Mouse (Mus musculus) stomach, embryonic 15.5 days (tissue): ENCODE measurements around the gene Nsun3. TPM values are rescaled to one million over a fixed set of nuclear protein-coding genes. Genes with fewer than 3 reads are reported as not detected.

Experiments
- ATAC-seq: fragments of 200-750 bp; cut with Nextera tagmentation; 2 replicates; pipeline ENCODE4 v1.8.0; 2017; ENCODE audit warnings: low read depth, moderate number of reproducible peaks, moderate TSS enrichment; ENCODE audit not compliant: insufficient read depth, low FRiP score
- H3K27ac ChIP-seq: fragments of 300-500 bp; sonication (generic); 2 replicates; pipeline ENCODE4 v1.5.1; 2015; ENCODE audit warnings: mild to moderate bottlenecking, inconsistent platforms
- H3K27me3 ChIP-seq: fragments of 300-500 bp; sonication (generic); replicated peaks from 2 replicates; pipeline ENCODE4 v1.6.1; 2015; ENCODE audit warnings: inconsistent platforms
- H3K36me3 ChIP-seq: fragments of 300-500 bp; sonication (generic); 2 replicates; pipeline ENCODE4 v1.6.1; 2015; ENCODE audit warnings: inconsistent platforms
- H3K4me1 ChIP-seq: fragments of 300-500 bp; sonication (generic); 2 replicates; pipeline ENCODE4 v1.6.1; 2015; ENCODE audit warnings: inconsistent platforms
- H3K4me2 ChIP-seq: fragments of 300-500 bp; sonication (generic); 2 replicates; pipeline ENCODE4 v1.6.1; 2015; ENCODE audit warnings: mild to moderate bottlenecking, inconsistent platforms
- H3K4me3 ChIP-seq: fragments of 300-500 bp; sonication (generic); replicated peaks from 2 replicates; pipeline ENCODE4 v1.5.1; 2015; ENCODE audit warnings: inconsistent platforms
- H3K9ac ChIP-seq: fragments of 300-500 bp; sonication (generic); 2 replicates; pipeline ENCODE4 v1.6.1; 2015; ENCODE audit warnings: inconsistent platforms
- H3K9me3 ChIP-seq: fragments of 300-500 bp; sonication (generic); 2 replicates; pipeline ENCODE4 v1.6.1; 2016; ENCODE audit warnings: inconsistent platforms
- WGBS: fragments of 180-500 bp; shearing (Covaris S2); methylation state at CpG from one replicate; pipeline ENCODE4 v1.1.7; 2015; 5-methylcytosine and 5-hydroxymethylcytosine counted together
- polyA plus RNA-seq: library from polyadenylated mRNA; unstranded; fragments of >200 nt; fragmentation: Nextera tagmentation; extraction: Ambion mirVana; gene quantifications from 2 replicates; pipeline ENCODE4 v1.2.1, GENCODE M21; 2015

The Nsun3 gene
- 8.9 and 10.2 TPM in 2 replicates for polyA plus RNA-seq

GRCm38 (mm10) chr16:62786621-62787331 lies at the start of gene Nsun3:
Gene Nsun3, minus strand, starts transcription at chr16:62786818.
- Histone ChIP-seq H3K4me3 (peak within 1 kb of the TSS; percentile 80), H3K27me3 (no peaks in the 10 kb centered on the region), H3K9me3 (no peaks in the 10 kb centered on the region), H3K27ac (peak within 1 kb of the TSS; percentile 93), H3K4me2 (peak within 1 kb of the TSS; percentile 66), H3K36me3 (no peaks in the 10 kb centered on the region), H3K4me1 (peaks cover 5% of the 10 kb centered on the region; the same call in 1 of the 2 replicates), H3K9ac (peak within 1 kb of the TSS; percentile 84)
- WGBS, result 2% methylated on average over 41 of the region's 41 CpGs
- peak; percentile 98 for ATAC-seq

GRCm38 (mm10) chr16:62834016-62834735 lies 47.6 kb upstream of the Nsun3 start:
- Histone ChIP-seq H3K9me3 (no peaks in the 10 kb centered on the region), H3K36me3 (no peaks in the 10 kb centered on the region), H3K4me2 (no peak overlapping the region), H3K4me1 (no peaks in the 10 kb centered on the region), H3K4me3 (no peak overlapping the region), H3K27ac (no peak overlapping the region), H3K9ac (no peak overlapping the region), H3K27me3 (no peaks in the 10 kb centered on the region)
- ATAC-seq, result peak; percentile 76; the same call in 1 of the 2 replicates
- WGBS, result 43% methylated on average over 3 of the region's 3 CpGs

- Histone ChIP-seq H3K27me3 (no peaks in the 10 kb centered on the region), H3K9ac (no peak overlapping the region), H3K36me3 (no peaks in the 10 kb centered on the region), H3K4me3 (no peak overlapping the region), H3K27ac (no peak overlapping the region), H3K9me3 (no peaks in the 10 kb centered on the region), H3K4me1 (no peaks in the 10 kb centered on the region), H3K4me2 (no peak overlapping the region)
- ATAC-seq, result no peak
- WGBS, result 27% methylated on average over 4 of the region's 4 CpGs
These were observed 45.9 kb upstream of the Nsun3 start for GRCm38 (mm10) chr16:62832481-62832880.

- Histone ChIP-seq H3K27ac (no peak overlapping the region), H3K4me2 (no peak overlapping the region), H3K9me3 (no peaks in the 10 kb centered on the region), H3K9ac (no peak overlapping the region), H3K4me1 (no peaks in the 10 kb centered on the region), H3K27me3 (no peaks in the 10 kb centered on the region), H3K36me3 (no peaks in the 10 kb centered on the region), H3K4me3 (no peak overlapping the region)
- ATAC-seq, result 0 out of 2 replicates have a peak, but pooled peaks have one; percentile 35
- 80% methylated on average over 2 of the region's 2 CpGs for WGBS
These were observed 45.4 kb upstream of the Nsun3 start for GRCm38 (mm10) chr16:62832027-62832426.

- WGBS, result 68% methylated on average over 12 of the region's 12 CpGs
- no peaks in the 10 kb centered on the region for H3K27me3 ChIP-seq
- no peaks in the 10 kb centered on the region for H3K4me1 ChIP-seq
- H3K9me3 ChIP-seq, result no peaks in the 10 kb centered on the region
- no peak overlapping the region for H3K27ac ChIP-seq
- no peaks in the 10 kb centered on the region for H3K36me3 ChIP-seq
- H3K9ac ChIP-seq, result no peak overlapping the region
- no peak overlapping the region for H3K4me2 ChIP-seq
- no peak overlapping the region for H3K4me3 ChIP-seq
- ATAC-seq, result no peak
These were observed 39.8 kb upstream of the Nsun3 start for GRCm38 (mm10) chr16:62826156-62827001.

GRCm38 (mm10) chr16:62822472-62822871 lies 35.9 kb upstream of the Nsun3 start:
- Histone ChIP-seq H3K27me3 (no peaks in the 10 kb centered on the region), H3K36me3 (no peaks in the 10 kb centered on the region), H3K4me1 (no peaks in the 10 kb centered on the region), H3K4me2 (no peak overlapping the region), H3K27ac (no peak overlapping the region), H3K9me3 (no peaks in the 10 kb centered on the region), H3K9ac (no peak overlapping the region), H3K4me3 (no peak overlapping the region)
- ATAC-seq, result no peak
- 94% methylated on average over 6 of the region's 6 CpGs for WGBS

GRCm38 (mm10) chr16:62814491-62814890 lies 27.9 kb upstream of the Nsun3 start, which contains the start of gene Stx19:
Gene Stx19, plus strand, starts transcription at chr16:62814676.
- Histone ChIP-seq H3K9ac (no peak within 1 kb of the TSS), H3K4me2 (peak within 1 kb of the TSS; percentile 1; the same call in 1 of the 2 replicates), H3K9me3 (no peaks in the 10 kb centered on the region), H3K4me3 (no peak within 1 kb of the TSS), H3K36me3 (no peaks in the 10 kb centered on the region), H3K4me1 (no peaks in the 10 kb centered on the region), H3K27ac (peak within 1 kb of the TSS; percentile 71; the same call in 1 of the 2 replicates), H3K27me3 (no peaks in the 10 kb centered on the region)
- WGBS, result 42% methylated on average over 5 of the region's 5 CpGs
- ATAC-seq, result peak; percentile 93

GRCm38 (mm10) chr16:62813790-62814189 lies 27.2 kb upstream of the Nsun3 start:
- Histone ChIP-seq H3K27me3 (no peaks in the 10 kb centered on the region), H3K4me1 (no peaks in the 10 kb centered on the region), H3K4me3 (no peak overlapping the region), H3K27ac (peak overlapping the region; percentile 71; the same call in 1 of the 2 replicates), H3K36me3 (no peaks in the 10 kb centered on the region), H3K4me2 (no peak overlapping the region), H3K9me3 (no peaks in the 10 kb centered on the region), H3K9ac (no peak overlapping the region)
- no peak for ATAC-seq
- 63% methylated on average over 5 of the region's 5 CpGs for WGBS

- no peak for ATAC-seq
- H3K27me3 ChIP-seq, result no peaks in the 10 kb centered on the region
- no peaks in the 10 kb centered on the region for H3K4me1 ChIP-seq
- no peaks in the 10 kb centered on the region for H3K9me3 ChIP-seq
- no peak overlapping the region for H3K27ac ChIP-seq
- no peaks in the 10 kb centered on the region for H3K36me3 ChIP-seq
- H3K4me3 ChIP-seq, result no peak overlapping the region
- no peak overlapping the region for H3K9ac ChIP-seq
- WGBS, result 76% methylated on average over 4 of the region's 4 CpGs
- H3K4me2 ChIP-seq, result no peak overlapping the region
These were observed 24.2 kb upstream of the Nsun3 start for GRCm38 (mm10) chr16:62810855-62811254.

GRCm38 (mm10) chr16:62807249-62807979 lies 20.8 kb upstream of the Nsun3 start:
- H3K9me3 ChIP-seq, result no peaks in the 10 kb centered on the region
- no peak overlapping the region for H3K4me3 ChIP-seq
- peak; percentile 77; the same call in 1 of the 2 replicates for ATAC-seq
- no peaks in the 10 kb centered on the region for H3K27me3 ChIP-seq
- 0 out of 2 replicates have a peak overlapping the region, but pooled peaks have one; percentile 5 for H3K4me2 ChIP-seq
- 53% methylated on average over 8 of the region's 8 CpGs for WGBS
- H3K27ac ChIP-seq, result peak overlapping the region; percentile 44; the same call in 1 of the 2 replicates
- no peaks in the 10 kb centered on the region for H3K36me3 ChIP-seq
- no peaks in the 10 kb centered on the region for H3K4me1 ChIP-seq
- no peak overlapping the region for H3K9ac ChIP-seq

GRCm38 (mm10) chr16:62804621-62805020 lies 18.0 kb upstream of the Nsun3 start:
- no peak for ATAC-seq
- Histone ChIP-seq H3K4me1 (no peaks in the 10 kb centered on the region), H3K4me3 (no peak overlapping the region), H3K27me3 (no peaks in the 10 kb centered on the region), H3K27ac (no peak overlapping the region), H3K4me2 (no peak overlapping the region), H3K36me3 (no peaks in the 10 kb centered on the region), H3K9ac (no peak overlapping the region), H3K9me3 (no peaks in the 10 kb centered on the region)
- 90% methylated on average over 3 of the region's 3 CpGs for WGBS
